Mouse (Mus musculus): ENCODE data around the gene Faah.

The Faah gene

GRCm38 (mm10) chr4:115996729-115997128 is 21.0 kb downstream of the Faah start:
- DNase-seq: no peak

DNA sequence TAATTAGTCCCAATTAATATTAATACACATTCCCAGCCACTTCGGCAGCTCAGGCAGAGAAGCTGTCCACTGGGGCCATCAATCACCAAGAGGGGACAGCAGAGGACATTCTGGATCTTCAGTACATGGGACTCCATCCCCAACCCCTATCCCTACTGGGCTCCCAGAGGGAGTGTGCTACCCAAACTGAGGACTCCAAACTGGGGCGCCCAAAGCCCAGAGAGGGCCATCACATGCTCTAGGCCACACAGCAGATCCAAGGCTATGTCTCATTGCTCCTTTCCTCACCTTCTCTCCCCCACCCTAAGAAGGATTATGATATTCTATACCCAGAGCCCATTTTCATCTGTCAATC is 22.4 kb downstream of the Faah start:
- DNase-seq: no peak

- DNase-seq: no peak
Observed at GRCm38 (mm10) chr4:115994662-115995375, 22.9 kb downstream of the Faah start.

GRCm38 (mm10) chr4:115989382-115989781 is 28.3 kb downstream of the Faah start:
- no peak for DNase-seq

GRCm38 (mm10) chr4:115987858-115988530 is 29.7 kb downstream of the Faah start:
- DNase-seq: no peak

DNA sequence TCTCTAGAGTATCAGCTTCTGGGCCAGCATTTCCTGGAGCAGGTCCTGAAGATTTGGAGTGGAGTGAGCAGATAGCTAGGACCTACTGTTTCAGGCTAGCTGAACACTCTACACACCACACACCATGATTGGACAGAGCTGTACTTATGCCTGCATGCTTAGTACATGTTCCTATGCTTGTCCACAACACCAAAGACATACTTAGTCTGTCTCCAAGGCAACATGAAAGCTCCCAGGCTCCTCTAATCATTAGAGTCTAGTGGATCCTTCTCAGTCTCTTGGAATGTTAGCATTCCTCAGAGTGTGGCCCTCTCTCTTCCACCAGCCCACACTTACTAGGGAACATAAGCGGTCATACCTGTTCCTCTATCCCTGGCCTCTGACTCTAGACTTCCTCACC is 30.3 kb downstream of the Faah start:
- no peak for DNase-seq

DNA sequence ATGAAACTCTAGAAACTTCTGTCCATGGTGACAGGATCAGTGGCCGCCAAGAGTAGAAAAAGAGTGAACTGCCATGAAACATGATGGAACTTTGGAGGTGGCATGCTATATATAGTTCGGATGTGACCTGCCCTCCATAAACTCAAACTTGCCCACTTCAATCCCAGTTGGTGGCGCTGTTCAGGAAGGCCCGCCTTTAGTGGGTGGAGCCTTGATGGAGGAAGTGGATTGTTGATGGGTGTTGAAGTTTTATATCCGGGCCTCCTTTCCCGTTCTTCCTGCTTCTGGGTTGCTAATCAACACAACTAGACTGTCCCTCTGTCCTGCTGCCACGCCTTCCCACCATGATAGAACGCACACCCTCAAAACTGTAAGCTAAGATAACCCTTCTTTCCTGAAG is 32.8 kb downstream of the Faah start:
- DNase-seq: no peak

- peak; percentile 75 for DNase-seq
Observed at GRCm38 (mm10) chr4:115984111-115984510, 33.6 kb downstream of the Faah start.

GRCm38 (mm10) chr4:115980676-115981075 is 37.0 kb downstream of the Faah start:
- DNase-seq: peak; percentile 52

GRCm38 (mm10) chr4:115979437-115979836 is 38.3 kb downstream of the Faah start:
- no peak for DNase-seq

GRCm38 (mm10) chr4:115978911-115979310 is 38.8 kb downstream of the Faah start:
- DNase-seq: no peak

GRCm38 (mm10) chr4:115972543-115972942 is 45.2 kb downstream of the Faah start:
- no peak for DNase-seq

GRCm38 (mm10) chr4:115964446-115964845 is 53.3 kb downstream of the Faah start:
- no peak for DNase-seq

- DNase-seq: no peak
Observed at GRCm38 (mm10) chr4:115963751-115964150, 54.0 kb downstream of the Faah start.

DNA sequence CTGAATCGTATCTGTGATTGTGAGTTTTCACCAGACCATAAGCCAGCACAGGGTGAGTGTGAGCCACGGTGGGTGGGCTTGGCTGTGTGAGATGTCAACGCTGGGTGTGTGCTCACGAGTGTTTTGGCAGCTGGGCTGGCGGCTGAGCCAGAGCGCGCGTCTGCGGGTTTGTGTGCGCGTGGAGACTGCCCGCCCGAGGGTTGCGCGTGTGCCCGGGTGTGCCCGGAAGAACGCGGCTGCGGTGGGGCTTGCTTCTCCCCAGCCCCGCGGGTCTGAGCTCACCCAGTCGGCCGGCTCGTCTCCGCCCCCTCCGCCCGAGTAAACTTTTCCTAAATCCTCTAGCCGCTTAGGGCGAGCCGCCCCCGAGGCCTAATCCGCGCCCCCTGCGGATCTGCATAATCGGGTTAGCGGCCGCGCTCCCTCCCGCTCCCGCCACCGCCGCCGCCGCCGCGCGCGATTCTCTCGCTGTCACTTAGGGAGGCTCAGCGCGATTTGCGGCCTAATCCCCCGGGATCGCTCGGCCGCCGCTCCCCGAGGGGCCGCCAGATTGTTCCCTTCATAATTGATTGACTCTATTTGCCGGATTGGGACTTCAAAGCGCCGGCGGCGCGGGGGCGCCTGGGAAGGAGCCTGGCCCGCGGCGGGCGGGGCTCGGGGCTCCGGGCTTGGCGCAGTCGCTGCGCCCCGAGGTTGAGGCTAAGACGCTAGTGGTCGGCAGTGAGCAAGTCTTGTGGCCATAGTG is 54.9 kb downstream of the Faah start:
- DNase-seq: no peak

GRCm38 (mm10) chr4:115961991-115962390 is 55.7 kb downstream of the Faah start:
- DNase-seq: no peak

DNA sequence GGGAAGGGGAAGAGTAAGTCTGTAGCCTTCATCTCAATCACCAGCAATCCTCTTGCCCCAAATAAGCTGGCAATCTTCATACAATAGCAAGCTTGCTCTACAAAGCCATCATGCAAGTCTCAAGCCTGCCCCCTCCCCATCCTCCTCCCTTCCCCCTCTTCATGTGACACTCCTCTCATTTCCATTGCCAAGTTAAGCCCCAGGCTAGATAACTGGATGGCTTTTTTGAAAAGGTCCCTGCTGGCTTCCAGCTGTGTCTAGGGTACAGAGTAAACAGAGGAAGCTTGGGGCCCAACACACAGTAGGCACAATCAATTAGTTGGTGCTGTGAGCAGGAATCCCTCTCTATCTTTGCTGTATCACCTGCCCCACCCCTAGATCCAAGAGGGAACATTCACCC is 58.2 kb downstream of the Faah start:
- DNase-seq: no peak

DNA sequence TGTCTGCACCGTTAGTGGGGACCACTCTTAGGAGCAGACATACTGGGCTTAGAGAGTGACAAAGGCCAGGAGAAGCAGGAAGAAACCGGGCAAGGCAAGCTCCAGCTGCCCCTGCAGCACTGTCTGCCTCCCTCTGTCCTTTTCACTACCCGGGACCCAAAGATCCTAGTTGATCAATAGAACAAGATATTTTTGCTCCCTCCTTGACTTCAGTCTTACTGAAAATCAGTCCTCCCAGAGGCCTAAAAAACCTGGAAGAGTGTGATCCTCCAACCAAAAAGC is 62.3 kb downstream of the Faah start:
- no peak for DNase-seq

- no peak for DNase-seq
Observed at GRCm38 (mm10) chr4:115954656-115955493, 62.9 kb downstream of the Faah start.

DNA sequence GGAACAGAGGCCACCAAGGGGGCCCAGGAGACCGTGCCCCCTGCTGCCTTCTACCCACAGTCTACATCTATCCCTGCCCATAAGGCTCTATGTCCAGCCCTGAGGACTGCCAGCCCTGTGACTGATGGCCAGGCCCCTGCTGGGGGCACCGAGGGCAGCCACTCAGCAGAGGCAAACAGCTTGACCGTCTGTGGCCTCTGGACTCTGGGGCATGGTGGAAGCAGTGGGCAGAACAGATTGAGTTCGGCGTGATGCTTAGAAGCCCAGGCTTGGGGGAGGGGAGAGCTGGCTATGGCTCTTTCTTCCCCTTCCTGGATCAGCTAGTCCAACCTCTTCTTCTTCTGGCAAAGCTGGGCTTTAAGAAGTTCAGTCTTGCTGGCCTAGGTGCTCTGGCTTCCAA is 64.2 kb downstream of the Faah start:
- no peak for DNase-seq

GRCm38 (mm10) chr4:115952758-115953157 is 65.0 kb downstream of the Faah start:
- DNase-seq: peak; percentile 24

- DNase-seq: no peak
Observed at GRCm38 (mm10) chr4:115943669-115944314, 73.9 kb downstream of the Faah start.

Measured in cerebellum, adult 9-11 months (tissue).